Mouse (Mus musculus) lung, postnatal 0 days (tissue): Measurements from ENCODE around the gene Arhgap29.

Experiments
- CTCF ChIP-seq: IDR thresholded peaks from 2 replicates; pipeline ENCODE4 v1.5.1; 2016; ENCODE audit warnings: antibody characterized with exemption, mild to moderate bottlenecking
- EP300 ChIP-seq: IDR thresholded peaks from 2 replicates; pipeline ENCODE4 v1.6.1; 2016; ENCODE audit warnings: antibody characterized with exemption, mild to moderate bottlenecking, control low read depth

GRCm38 (mm10) chr3:122062586-122062985, 110.2 kb downstream of the Arhgap29 start:
- no peak for TF ChIP-seq CTCF
- no peak for TF ChIP-seq EP300
